ENCODE assay signal across 9 mouse cellular contexts in the genomic region with DNA sequence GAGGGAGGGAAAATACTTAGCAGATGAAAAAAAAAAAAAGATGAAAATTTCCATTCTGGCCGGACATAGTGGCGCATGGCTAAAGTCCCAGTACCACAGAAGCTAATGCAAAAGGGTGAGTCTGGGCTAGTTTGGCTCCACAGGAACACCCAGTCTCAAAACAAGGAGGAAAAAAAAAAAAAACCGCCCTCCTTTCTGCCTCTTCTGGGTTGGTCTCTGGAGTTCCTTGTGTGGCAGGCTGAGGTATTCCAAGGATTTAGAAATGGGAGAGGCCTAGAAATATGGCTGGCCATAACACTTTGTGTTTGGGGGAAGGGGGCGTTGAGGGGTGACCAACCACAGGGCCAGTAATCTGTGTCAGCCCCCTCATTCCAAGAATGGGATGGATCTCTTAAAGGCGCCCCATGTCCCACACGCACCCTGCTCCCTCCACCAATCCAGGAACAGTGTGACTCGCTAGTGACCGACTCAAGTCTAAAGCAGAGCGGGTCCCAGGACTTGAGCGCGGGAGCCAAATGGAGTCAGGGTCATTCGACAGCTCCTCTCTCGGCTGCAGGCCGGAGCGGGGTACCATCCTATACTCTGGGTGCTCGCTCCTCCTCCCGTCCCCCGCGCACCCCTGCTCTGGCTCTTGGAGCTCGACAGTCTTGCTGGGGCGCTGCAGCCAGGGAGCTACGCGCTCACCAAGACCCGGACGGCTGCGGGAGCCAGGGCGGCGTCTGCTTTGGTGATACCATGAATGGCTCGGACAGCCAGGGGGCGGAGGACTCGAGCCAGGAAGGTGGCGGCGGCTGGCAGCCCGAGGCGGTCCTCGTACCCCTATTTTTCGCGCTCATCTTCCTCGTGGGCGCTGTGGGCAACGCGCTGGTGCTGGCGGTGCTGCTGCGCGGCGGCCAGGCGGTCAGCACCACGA. TPM values are rescaled to one million over a fixed set of nuclear protein-coding genes. Genes with fewer than 3 reads are reported as not detected.
DNase-seq lines count a peak whose midpoint lies in the region; ATAC-seq and TF ChIP-seq lines count a peak whose summit lies in the region.
"Had no signal": no experiment of that assay in that cellular context is flagged by ENCODE, and none has a peak within 500 bp of the region (broad histone marks: within the 10 kb centered on the region; RNA-seq: fewer than 3 reads in every experiment).

Gene Galr2 (plus strand): TSS at position 189 of the 913 bp plus-strand sequence.

- no peak within 1 kb of the TSS for H3K27ac ChIP-seq in lung, embryonic 15.5 days
- no peak within 1 kb of the TSS for H3K27ac ChIP-seq in forebrain, embryonic 10.5 days
- H3K27ac ChIP-seq in limb, embryonic 14.5 days (replicated peaks; ENCODE audit: low read depth, low read length) = no peak within 1 kb of the TSS
- H3K27ac ChIP-seq in small intestine, adult 2 months (ENCODE audit: insufficient read depth, low read depth, low read length) = no peak within 1 kb of the TSS

- peaks cover 61% of the 10 kb centered on the region for H3K27me3 ChIP-seq in lung, embryonic 15.5 days
- H3K27me3 ChIP-seq in forebrain, embryonic 10.5 days (ENCODE audit: poor library complexity, severe bottlenecking) = peaks cover 65% of the 10 kb centered on the region
- peaks cover 55% of the 10 kb centered on the region for H3K27me3 ChIP-seq in limb, embryonic 14.5 days (ENCODE audit: control insufficient read depth, insufficient read depth, low read length)
- peaks cover 41% of the 10 kb centered on the region for H3K27me3 ChIP-seq in small intestine, adult 2 months (ENCODE audit: control insufficient read depth, insufficient read depth, low read length)

- H3K4me2 ChIP-seq in lung, embryonic 15.5 days = peak within 1 kb of the TSS; percentile 55
- H3K4me2 ChIP-seq in limb, embryonic 14.5 days (replicated peaks; ENCODE audit: low read depth, low read length, severe bottlenecking) = peak within 1 kb of the TSS; percentile 58

- no peak for TF ChIP-seq CTCF in lung, adult 2 months (IDR thresholded peaks at IDR 0.05; ENCODE audit: insufficient read depth, low read length)
- no peak for TF ChIP-seq CTCF in small intestine, adult 2 months (IDR thresholded peaks at IDR 0.05; ENCODE audit: extremely low read depth, insufficient read length, insufficient replicate concordance, low read depth, low read length)

- H3K4me3 ChIP-seq in lung, embryonic 15.5 days = peak within 1 kb of the TSS; percentile 28
- H3K4me3 ChIP-seq in lung, adult 2 months (replicated peaks; ENCODE audit: extremely low read depth, low read depth, low read length) = no peak within 1 kb of the TSS
- peak within 1 kb of the TSS; percentile 46 for H3K4me3 ChIP-seq in forebrain, embryonic 10.5 days
- H3K4me3 ChIP-seq in limb, embryonic 14.5 days (replicated peaks; ENCODE audit: low read length) = peak within 1 kb of the TSS; percentile 32
- H3K4me3 ChIP-seq in small intestine, adult 2 months (ENCODE audit: low read depth, low read length) = peak within 1 kb of the TSS; percentile 43

- H3K36me3 ChIP-seq in lung, embryonic 15.5 days = no peaks in the 10 kb centered on the region
- no peaks in the 10 kb centered on the region for H3K36me3 ChIP-seq in forebrain, embryonic 10.5 days (replicated peaks)
- H3K36me3 ChIP-seq in limb, embryonic 14.5 days (ENCODE audit: control insufficient read depth, insufficient read depth, low read length) = no peaks in the 10 kb centered on the region
- H3K36me3 ChIP-seq in small intestine, adult 2 months (ENCODE audit: control insufficient read depth, insufficient read depth, low read length) = no peaks in the 10 kb centered on the region

- peaks cover 19% of the 10 kb centered on the region for H3K4me1 ChIP-seq in lung, embryonic 15.5 days
- peaks cover 2% of the 10 kb centered on the region; the same call in 1 of the 2 replicates for H3K4me1 ChIP-seq in lung, adult 2 months (ENCODE audit: control insufficient read depth, insufficient read depth, low read length)
- H3K4me1 ChIP-seq in forebrain, embryonic 10.5 days = peaks cover 23% of the 10 kb centered on the region
- peaks cover 7% of the 10 kb centered on the region for H3K4me1 ChIP-seq in limb, embryonic 14.5 days (ENCODE audit: control insufficient read depth, insufficient read depth, low read length)
- peaks cover 13% of the 10 kb centered on the region for H3K4me1 ChIP-seq in small intestine, adult 2 months (ENCODE audit: control insufficient read depth, insufficient read depth, insufficient read length, low read length)

- peak within 1 kb of the TSS; percentile 7; the same call in 1 of the 2 replicates for H3K9ac ChIP-seq in lung, embryonic 15.5 days
- H3K9ac ChIP-seq in limb, embryonic 14.5 days (ENCODE audit: low read depth, low read length, severe bottlenecking) = peak within 1 kb of the TSS; percentile 46

- no peak for ATAC-seq in lung, embryonic 15.5 days (ENCODE audit: borderline replicate concordance, extremely low read depth, low FRiP score, low TSS enrichment)
- no peak for ATAC-seq in limb, embryonic 14.5 days (ENCODE audit: low FRiP score, low read depth)

- DNase-seq in lung, adult 2 months = no peak
- DNase-seq in forebrain, embryonic 10.5 days (ENCODE audit: extremely low spot score, low spot score) = no peak
- DNase-seq in limb, embryonic 14.5 days (ENCODE audit: low spot score) = no peak
- DNase-seq in urinary bladder, adult 18-20 months (ENCODE audit: low spot score in 2 of 2) = no peak
- no peak for DNase-seq in lung, adult 18-20 months
- DNase-seq in left cerebral cortex, adult 8-10 months (ENCODE audit: low spot score in 2 of 2) = no peak

- no peak for TF ChIP-seq POLR2A in lung, adult 2 months (IDR thresholded peaks at IDR 0.05; ENCODE audit: borderline replicate concordance, extremely low read depth, low read depth, low read length)
- TF ChIP-seq POLR2A in limb, embryonic 14.5 days (IDR thresholded peaks at IDR 0.05; ENCODE audit: borderline replicate concordance, extremely low read depth, insufficient read depth, insufficient read length) = no peak
- TF ChIP-seq POLR2A in small intestine, adult 2 months (IDR thresholded peaks at IDR 0.05; ENCODE audit: low read depth, low read length) = no peak

- no peaks in the 10 kb centered on the region for H3K9me3 ChIP-seq in lung, embryonic 15.5 days
- H3K9me3 ChIP-seq in forebrain, embryonic 10.5 days = no peaks in the 10 kb centered on the region
- no peaks in the 10 kb centered on the region for H3K9me3 ChIP-seq in limb, embryonic 14.5 days (ENCODE audit: control insufficient read depth, low read length)

- 5% methylated on average over 48 of the region's 48 CpGs for WGBS in lung, embryonic 15.5 days
- 8% methylated on average over 48 of the region's 48 CpGs for WGBS in lung, adult 2 months
- 5% methylated on average over 48 of the region's 48 CpGs for WGBS in forebrain, embryonic 10.5 days
- WGBS in limb, embryonic 14.5 days = 9% methylated on average over 45 of the region's 48 CpGs
- WGBS in small intestine, adult 2 months = 9% methylated on average over 48 of the region's 48 CpGs

RNA-seq across cellular contexts. Expression of gene Galr2, which starts in this region (rescaled TPM):
- 0.07 and 0.24 TPM in 2 replicates for polyA plus RNA-seq in lung, embryonic 15.5 days (2015; fragmentation: Nextera tagmentation; extraction: Ambion mirVana)
- polyA plus RNA-seq in lung, adult 2 months (2012; rRNA removed) = 0.10 and 0.18 TPM in 2 replicates
- polyA plus RNA-seq in forebrain, embryonic 10.5 days (2016; fragmentation: Nextera tagmentation; extraction: Ambion mirVana) = 0.07 TPM in 2 replicates
- polyA plus RNA-seq in limb, embryonic 14.5 days (2012; rRNA removed) = 0.24 and 0.59 TPM in 2 replicates
- 0.33 and 0.37 TPM in 2 replicates for polyA plus RNA-seq in limb, embryonic 14.5 days (2014; fragmentation: Nextera tagmentation; extraction: Ambion mirVana)
- polyA plus RNA-seq in small intestine, adult 2 months (2012; rRNA removed) = 3.1 and 9.5 TPM in 2 replicates
- not detected for total RNA-seq in left cerebral cortex, adult 8-10 months (2022)
- total RNA-seq: liver, adult 2 months had no signal
- polyA plus RNA-seq: liver, adult 2 months had no signal
